ENCODE assay signal across 10 mouse cellular contexts in genomic region chr12:76895777-76896176, GRCm38 (mm10).
DNase-seq lines count a peak whose midpoint lies in the region; ATAC-seq and TF ChIP-seq lines count a peak whose summit lies in the region.
"Had no signal": no experiment of that assay in that cellular context is flagged by ENCODE, and none has a peak within 500 bp of the region (broad histone marks: within the 10 kb centered on the region; RNA-seq: fewer than 3 reads in every experiment).

No protein-coding gene starts in this region.

- no peak for TF ChIP-seq POLR2A in thymus, adult 2 months (IDR thresholded peaks at IDR 0.05; ENCODE audit: control insufficient read depth, extremely low read depth, insufficient read depth, low read length, poor library complexity)

- H3K9ac ChIP-seq in forebrain, embryonic 11.5 days (ENCODE audit: low read length), result no peak overlapping the region
- H3K9ac ChIP-seq in limb, embryonic 11.5 days (ENCODE audit: low read length), result no peak overlapping the region

- H3K4me2 ChIP-seq in forebrain, embryonic 11.5 days (ENCODE audit: low read depth, low read length, severe bottlenecking), result no peak overlapping the region
- H3K4me2 ChIP-seq in limb, embryonic 11.5 days (ENCODE audit: low read depth, severe bottlenecking), result no peak overlapping the region

- no peak overlapping the region for H3K4me3 ChIP-seq in forebrain, embryonic 11.5 days (ENCODE audit: low read depth, low read length)
- H3K4me3 ChIP-seq in limb, embryonic 11.5 days (ENCODE audit: low read depth, low read length), result no peak overlapping the region
- no peak overlapping the region for H3K4me3 ChIP-seq in thymus, adult 2 months (ENCODE audit: control insufficient read depth, insufficient read depth, low read length)

- no peak for TF ChIP-seq CTCF in thymus, adult 2 months (IDR thresholded peaks at IDR 0.05; ENCODE audit: borderline replicate concordance, control insufficient read depth, extremely low read depth, insufficient read depth, low read length, poor library complexity)

- WGBS in forebrain, embryonic 11.5 days, result 43% methylated on average over 7 of the region's 7 CpGs
- 27% methylated on average over 7 of the region's 7 CpGs for WGBS in limb, embryonic 11.5 days
- WGBS in thymus, adult 2 months, result 87% methylated on average over 7 of the region's 7 CpGs

- no peaks in the 10 kb centered on the region for H3K4me1 ChIP-seq in forebrain, embryonic 11.5 days (replicated peaks; ENCODE audit: control insufficient read depth, insufficient read depth, low read length)
- no peaks in the 10 kb centered on the region for H3K4me1 ChIP-seq in limb, embryonic 11.5 days (ENCODE audit: control insufficient read depth, insufficient read depth, low read length)
- no peaks in the 10 kb centered on the region for H3K4me1 ChIP-seq in thymus, adult 2 months (replicated peaks; ENCODE audit: control insufficient read depth, insufficient read depth, low read length)

- no peak overlapping the region for H3K27ac ChIP-seq in forebrain, embryonic 11.5 days (ENCODE audit: low read depth, low read length)
- no peak overlapping the region for H3K27ac ChIP-seq in limb, embryonic 11.5 days (replicated peaks; ENCODE audit: low read depth, low read length)
- no peak overlapping the region for H3K27ac ChIP-seq in thymus, adult 2 months (ENCODE audit: control insufficient read depth, insufficient read depth, low read length)

- peak; percentile 71; the same call in 1 of the 2 replicates for ATAC-seq in forebrain, embryonic 11.5 days (replicated peaks; ENCODE audit: low FRiP score)
- peak; percentile 47; the same call in 1 of the 2 replicates for ATAC-seq in limb, embryonic 11.5 days (ENCODE audit: insufficient number of reproducible peaks, low FRiP score, low TSS enrichment, low read depth)
- no peak for ATAC-seq in inflammation-experienced regulatory T-cells, adult 6 months
- ATAC-seq: Patski had no signal

- H3K36me3 ChIP-seq in forebrain, embryonic 11.5 days (ENCODE audit: control insufficient read depth, insufficient read depth, low read length), result no peaks in the 10 kb centered on the region
- peaks cover 3% of the 10 kb centered on the region; the same call in 1 of the 2 replicates for H3K36me3 ChIP-seq in limb, embryonic 11.5 days (ENCODE audit: control insufficient read depth, insufficient read depth, low read length)
- H3K36me3 ChIP-seq in thymus, adult 2 months (ENCODE audit: control insufficient read depth, insufficient read depth, low read length), result no peaks in the 10 kb centered on the region; the same call in 1 of the 2 replicates

- H3K9me3 ChIP-seq in forebrain, embryonic 11.5 days (ENCODE audit: control insufficient read depth, low read length), result no peaks in the 10 kb centered on the region
- no peaks in the 10 kb centered on the region for H3K9me3 ChIP-seq in limb, embryonic 11.5 days (ENCODE audit: control insufficient read depth, low read length)

- no peaks in the 10 kb centered on the region for H3K27me3 ChIP-seq in forebrain, embryonic 11.5 days (ENCODE audit: control insufficient read depth, insufficient read depth, low read length)
- no peaks in the 10 kb centered on the region for H3K27me3 ChIP-seq in limb, embryonic 11.5 days (ENCODE audit: control insufficient read depth, insufficient read depth, low read length)
- no peaks in the 10 kb centered on the region for H3K27me3 ChIP-seq in thymus, adult 2 months (ENCODE audit: control insufficient read depth, insufficient read depth, low read length)
- H3K27me3 ChIP-seq: Patski had no signal

- peak; percentile 60 for DNase-seq in ES-CJ7 (ENCODE audit: low read depth, low spot score)
- DNase-seq in brain, adult 2 months (ENCODE audit: low read depth, low spot score), result peak; percentile 95
- DNase-seq in forebrain, embryonic 11.5 days (ENCODE audit: low spot score), result no peak
- peak; percentile 43 for DNase-seq in limb, embryonic 11.5 days (ENCODE audit: low spot score)
- DNase-seq in adrenal gland, postnatal 25 days, result no peak
- DNase-seq in ovary, adult 18-20 months (ENCODE audit: low spot score), result no peak
- DNase-seq in thymus, adult 2 months, result no peak
- DNase-seq: thymus, postnatal 25 days had no signal

Comparison
In these comparisons a context has a peak if more than half of its experiments do, and no peak if none do; other contexts are left out.
1. DNase-seq: peak in ES-CJ7 (single experiment), brain, adult 2 months (single experiment) and limb, embryonic 11.5 days (single experiment); none in forebrain, embryonic 11.5 days (single experiment), adrenal gland, postnatal 25 days (single experiment), ovary, adult 18-20 months (single experiment) and thymus, adult 2 months (single experiment).